Mouse (Mus musculus) kidney, postnatal 25 days (tissue): ENCODE results near the gene Vmn1r121.
"Not testable (repeated sequence)": the region's sequence is repeated elsewhere in the genome, so short reads cannot be mapped to it uniquely, and the experiment has no call there.

Experiments
- DNase-seq, 2 experiments: peaks; one replicate each; pipeline ENCODE4 v3.0.0; 2021; ENCODE audit warnings: mixed read lengths in 2 of 2

Gene Vmn1r121

GRCm38 (mm10) chr7:21098413-21098812, at the start of gene Vmn1r121:
Gene Vmn1r121, minus strand, starts transcription at chr7:21098513.
- DNase-seq: not testable (repeated sequence)

GRCm38 (mm10) chr7:21134028-21134427, 35.7 kb upstream of the Vmn1r121 start, which contains the start of gene Vmn1r122:
Gene Vmn1r122, minus strand, starts transcription at chr7:21134128.
- DNase-seq: not testable (repeated sequence)

- DNase-seq: not testable (repeated sequence)
Observed at GRCm38 (mm10) chr7:21053684-21054083, 44.6 kb downstream of the Vmn1r121 start, which contains the start of gene Vmn1r120. Gene Vmn1r120, minus strand, starts transcription at chr7:21053784.
